Mouse (Mus musculus) liver, embryonic 13.5 days (tissue): Measurements from ENCODE around the gene Id2. TPM values are rescaled to one million over a fixed set of nuclear protein-coding genes. Genes with fewer than 3 reads are reported as not detected.

ENCODE experiments used
- ATAC-seq: fragments of 200-750 bp; cut with Nextera tagmentation; 2 replicates; pipeline ENCODE4 v1.8.0; 2017; ENCODE audit warnings: low read depth, mild to moderate bottlenecking, moderate number of reproducible peaks, moderate library complexity
- DNase-seq: peaks from one replicate; pipeline ENCODE4 v3.0.0; 2022
- H3K27ac ChIP-seq: fragments of 300-500 bp; sonication (generic); 2 replicates; pipeline ENCODE4 v1.5.1; 2015; ENCODE audit warnings: moderate library complexity, mild to moderate bottlenecking, inconsistent platforms
- H3K27me3 ChIP-seq: fragments of 300-500 bp; sonication (generic); 2 replicates; pipeline ENCODE4 v1.6.1; 2015; ENCODE audit warnings: mild to moderate bottlenecking, inconsistent platforms
- H3K36me3 ChIP-seq: fragments of 300-500 bp; sonication (generic); 2 replicates; pipeline ENCODE4 v1.6.1; 2015; ENCODE audit warnings: mild to moderate bottlenecking, inconsistent platforms
- H3K4me1 ChIP-seq: fragments of 300-500 bp; sonication (generic); replicated peaks from 2 replicates; pipeline ENCODE4 v1.6.1; 2015; ENCODE audit warnings: inconsistent platforms
- H3K4me2 ChIP-seq: fragments of 300-500 bp; sonication (generic); 2 replicates; pipeline ENCODE4 v1.6.1; 2015; ENCODE audit warnings: inconsistent platforms, mild to moderate bottlenecking, moderate library complexity
- H3K4me3 ChIP-seq: fragments of 300-500 bp; sonication (generic); replicated peaks from 2 replicates; pipeline ENCODE4 v1.5.1; 2015; ENCODE audit warnings: mild to moderate bottlenecking, inconsistent platforms
- H3K9ac ChIP-seq: fragments of 300-500 bp; sonication (generic); 2 replicates; pipeline ENCODE4 v1.6.1; 2015; ENCODE audit warnings: mild to moderate bottlenecking, inconsistent platforms
- H3K9me3 ChIP-seq: fragments of 300-500 bp; sonication (generic); replicated peaks from 2 replicates; pipeline ENCODE4 v1.6.1; 2016; ENCODE audit warnings: inconsistent platforms
- WGBS: fragments of 180-500 bp; shearing (Covaris S2); methylation state at CpG from one replicate; pipeline ENCODE4 v1.1.7; 2015; ENCODE audit not compliant: insufficient replicate concordance; 5-methylcytosine and 5-hydroxymethylcytosine counted together
- polyA plus RNA-seq: library from polyadenylated mRNA; unstranded; fragments of >200 nt; fragmentation: Nextera tagmentation; extraction: Ambion mirVana; gene quantifications from 2 replicates; pipeline ENCODE4 v1.2.1, GENCODE M21; 2015

Id2 gene
- polyA plus RNA-seq, 1 experiment from 2014 or later = 98.7 TPM

DNA sequence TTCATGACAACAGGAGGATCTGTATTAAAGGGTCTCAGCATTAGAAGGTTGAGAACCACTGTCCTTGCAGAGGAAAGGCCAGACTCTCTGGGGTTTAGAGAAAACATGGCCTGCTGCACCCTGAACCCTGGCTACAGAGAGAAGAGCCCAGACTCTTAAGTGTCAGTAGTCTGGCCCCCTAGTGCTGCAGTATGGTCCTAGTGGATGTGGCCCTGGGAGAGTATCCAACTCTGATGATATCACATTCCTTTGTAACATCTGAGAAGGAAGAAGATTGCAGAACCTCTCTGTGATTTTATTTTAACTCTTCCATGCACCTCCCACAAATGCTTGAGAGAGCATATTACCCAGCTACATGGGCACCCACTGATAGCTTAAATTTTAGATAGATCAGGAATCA lies 7.6 kb upstream of the Id2 start:
- Histone ChIP-seq H3K27ac (no peak overlapping the region), H3K4me1 (0 out of 2 replicates have a peak, but pooled peaks cover 4% of the 10 kb centered on the region), H3K4me3 (no peak overlapping the region), H3K36me3 (no peaks in the 10 kb centered on the region), H3K9me3 (no peaks in the 10 kb centered on the region), H3K9ac (no peak overlapping the region), H3K27me3 (peaks cover 36% of the 10 kb centered on the region), H3K4me2 (no peak overlapping the region)
- ATAC-seq (no peak), DNase-seq (no peak)

DNA sequence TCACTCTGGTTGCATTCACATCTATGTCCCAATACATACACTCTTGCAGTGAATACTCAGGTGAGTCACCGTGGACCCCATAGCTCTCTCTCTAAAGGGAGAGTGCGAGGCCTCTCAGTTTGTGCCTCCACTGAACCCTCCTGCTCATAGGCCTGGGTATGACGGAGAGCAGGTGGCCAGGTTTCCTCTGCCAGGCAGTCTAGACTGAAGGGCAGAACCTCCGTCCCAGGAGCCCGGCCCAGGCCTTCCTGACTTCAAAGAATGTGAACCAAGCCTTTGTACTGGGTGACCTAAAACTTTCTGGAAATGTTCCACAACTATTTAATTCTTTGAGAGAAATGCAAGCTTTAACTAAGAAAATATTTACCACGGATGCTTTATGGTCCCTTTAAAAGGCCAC lies 7.0 kb upstream of the Id2 start:
- Histone ChIP-seq H3K27me3 (peaks cover 42% of the 10 kb centered on the region), H3K36me3 (no peaks in the 10 kb centered on the region), H3K4me3 (no peak overlapping the region), H3K27ac (no peak overlapping the region), H3K4me2 (no peak overlapping the region), H3K9ac (no peak overlapping the region), H3K9me3 (no peaks in the 10 kb centered on the region), H3K4me1 (0 out of 2 replicates have a peak, but pooled peaks cover 4% of the 10 kb centered on the region)
- 61% methylated on average over 6 of the region's 6 CpGs for WGBS
- DNase-seq = no peak
- ATAC-seq = no peak

- Histone ChIP-seq H3K9ac (no peak overlapping the region), H3K9me3 (no peaks in the 10 kb centered on the region), H3K36me3 (no peaks in the 10 kb centered on the region), H3K4me3 (no peak overlapping the region), H3K27me3 (peaks cover 67% of the 10 kb centered on the region), H3K4me2 (peak overlapping the region; percentile 78), H3K27ac (0 out of 2 replicates have a peak overlapping the region, but pooled peaks have one; percentile 84), H3K4me1 (peaks cover 23% of the 10 kb centered on the region)
- DNase-seq (no peak), ATAC-seq (no peak)
- 23% methylated on average over 5 of the region's 5 CpGs for WGBS
These were observed 4.4 kb upstream of the Id2 start for GRCm38 (mm10) chr12:25101389-25101788.

- no peaks in the 10 kb centered on the region for H3K9me3 ChIP-seq
- H3K9ac ChIP-seq = peak overlapping the region; percentile 61
- peak overlapping the region; percentile 51 for H3K4me3 ChIP-seq
- H3K27me3 ChIP-seq = peaks cover 75% of the 10 kb centered on the region
- H3K36me3 ChIP-seq = no peaks in the 10 kb centered on the region
- peak overlapping the region; percentile 78 for H3K4me2 ChIP-seq
- ATAC-seq (no peak), DNase-seq (no peak)
- peaks cover 23% of the 10 kb centered on the region for H3K4me1 ChIP-seq
- H3K27ac ChIP-seq = peak overlapping the region; percentile 84
- WGBS = under 1% methylated on average over 57 of the region's 59 CpGs
These were observed 3.7 kb upstream of the Id2 start for GRCm38 (mm10) chr12:25100411-25101217.

GRCm38 (mm10) chr12:25099563-25100408 lies 2.8 kb upstream of the Id2 start:
- ATAC-seq = no peak
- Histone ChIP-seq H3K27ac (peak overlapping the region; percentile 84), H3K4me3 (peak overlapping the region; percentile 51), H3K27me3 (peaks cover 83% of the 10 kb centered on the region), H3K36me3 (no peaks in the 10 kb centered on the region), H3K9me3 (no peaks in the 10 kb centered on the region), H3K9ac (peak overlapping the region; percentile 61; the same call in 1 of the 2 replicates), H3K4me1 (peaks cover 26% of the 10 kb centered on the region), H3K4me2 (peak overlapping the region; percentile 78)
- under 1% methylated on average over 38 of the region's 38 CpGs for WGBS
- DNase-seq = no peak

DNA sequence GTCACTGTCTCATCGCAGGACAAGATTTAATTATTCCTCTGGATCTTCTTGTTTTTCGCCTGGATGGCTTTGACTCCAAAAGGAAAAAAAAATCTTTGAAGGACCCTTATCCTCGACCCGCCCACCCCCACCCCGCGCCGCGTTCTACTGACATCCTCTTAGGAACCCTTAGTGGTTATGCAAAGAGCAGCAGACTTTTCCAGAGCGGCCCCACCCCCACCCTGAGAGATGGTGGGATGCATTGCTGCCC lies 2.3 kb upstream of the Id2 start:
- DNase-seq (no peak), ATAC-seq (no peak)
- H3K9ac ChIP-seq = 0 out of 2 replicates have a peak overlapping the region, but pooled peaks have one; percentile 33
- no peaks in the 10 kb centered on the region for H3K36me3 ChIP-seq
- WGBS = under 1% methylated on average over 9 of the region's 9 CpGs
- peak overlapping the region; percentile 51 for H3K4me3 ChIP-seq
- peak overlapping the region; percentile 84 for H3K27ac ChIP-seq
- no peaks in the 10 kb centered on the region for H3K9me3 ChIP-seq
- H3K4me2 ChIP-seq = peak overlapping the region; percentile 78
- peaks cover 89% of the 10 kb centered on the region for H3K27me3 ChIP-seq
- H3K4me1 ChIP-seq = peaks cover 26% of the 10 kb centered on the region

DNA sequence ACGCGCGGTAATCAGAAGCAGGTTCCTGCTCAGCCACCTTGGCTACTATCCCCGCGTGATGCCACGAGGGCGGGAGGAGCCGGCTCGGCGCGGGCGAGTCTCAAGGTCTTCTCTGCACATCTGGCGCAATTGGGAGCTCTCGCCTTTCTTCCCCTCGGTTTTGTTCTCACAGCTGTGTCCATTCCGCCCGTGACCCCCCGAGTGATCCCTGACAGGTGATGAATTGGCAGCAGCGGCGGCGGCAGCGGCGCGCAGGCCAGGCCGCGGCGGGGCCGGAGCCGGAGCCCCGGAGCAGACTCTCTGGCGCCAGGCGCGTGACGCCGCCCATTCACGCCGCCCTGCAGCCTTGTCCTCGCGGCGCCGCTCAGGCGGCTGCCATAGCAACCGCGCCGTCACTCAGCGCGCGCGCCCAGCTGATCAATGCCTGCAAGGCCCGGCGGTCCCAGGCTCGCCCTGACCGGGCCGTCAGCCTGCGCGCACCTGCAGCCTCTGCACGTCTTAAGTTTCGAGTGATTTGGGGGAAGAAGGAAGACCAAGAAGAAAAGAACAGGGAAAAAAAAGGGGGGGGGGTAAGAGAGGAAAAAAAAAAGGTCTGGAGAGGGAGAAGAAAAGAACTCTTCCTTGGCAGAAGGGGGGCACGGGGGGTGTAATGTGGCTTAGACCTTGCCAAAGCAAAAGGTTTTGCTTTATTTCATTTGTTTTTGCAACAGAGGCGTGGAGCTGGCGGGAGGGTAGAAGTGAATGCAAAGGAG lies 1.8 kb upstream of the Id2 start:
- H3K9ac ChIP-seq = peak overlapping the region; percentile 33; the same call in 1 of the 2 replicates

GRCm38 (mm10) chr12:25098161-25098550 lies 1.2 kb upstream of the Id2 start:
- Histone ChIP-seq H3K9me3 (no peaks in the 10 kb centered on the region), H3K27ac (peak overlapping the region; percentile 84), H3K36me3 (no peaks in the 10 kb centered on the region), H3K4me3 (peak overlapping the region; percentile 51), H3K4me2 (peak overlapping the region; percentile 78), H3K27me3 (peaks cover 95% of the 10 kb centered on the region), H3K4me1 (peaks cover 29% of the 10 kb centered on the region), H3K9ac (peak overlapping the region; percentile 33; the same call in 1 of the 2 replicates)
- DNase-seq = no peak
- WGBS = 5% methylated on average over 9 of the region's 10 CpGs
- ATAC-seq = no peak

More for the DNA sequence above, 1.8 kb upstream of the Id2 start:
- DNase-seq = peak; percentile 51
- WGBS = under 1% methylated on average over 61 of the region's 61 CpGs
- H3K27me3 ChIP-seq = peaks cover 92% of the 10 kb centered on the region
- H3K27ac ChIP-seq = peak overlapping the region; percentile 84
- H3K4me3 ChIP-seq = peak overlapping the region; percentile 51
- peaks cover 26% of the 10 kb centered on the region for H3K4me1 ChIP-seq
- peak; percentile 56 for ATAC-seq
- H3K4me2 ChIP-seq = peak overlapping the region; percentile 78
- no peaks in the 10 kb centered on the region for H3K9me3 ChIP-seq
- no peaks in the 10 kb centered on the region for H3K36me3 ChIP-seq

- peaks cover 35% of the 10 kb centered on the region for H3K4me1 ChIP-seq
- H3K27me3 ChIP-seq = peaks cover 98% of the 10 kb centered on the region
- H3K4me3 ChIP-seq = peak overlapping the region; percentile 21; the same call in 1 of the 2 replicates
- no peak for ATAC-seq
- H3K9me3 ChIP-seq = no peaks in the 10 kb centered on the region
- no peak for DNase-seq
- WGBS = 7% methylated on average over 28 of the region's 28 CpGs
- H3K4me2 ChIP-seq = peak overlapping the region; percentile 78
- 0 out of 2 replicates have a peak overlapping the region, but pooled peaks have one; percentile 33 for H3K9ac ChIP-seq
- no peaks in the 10 kb centered on the region for H3K36me3 ChIP-seq
- H3K27ac ChIP-seq = peak overlapping the region; percentile 84
These were observed 545 bp upstream of the Id2 start for GRCm38 (mm10) chr12:25097210-25098160.

DNA sequence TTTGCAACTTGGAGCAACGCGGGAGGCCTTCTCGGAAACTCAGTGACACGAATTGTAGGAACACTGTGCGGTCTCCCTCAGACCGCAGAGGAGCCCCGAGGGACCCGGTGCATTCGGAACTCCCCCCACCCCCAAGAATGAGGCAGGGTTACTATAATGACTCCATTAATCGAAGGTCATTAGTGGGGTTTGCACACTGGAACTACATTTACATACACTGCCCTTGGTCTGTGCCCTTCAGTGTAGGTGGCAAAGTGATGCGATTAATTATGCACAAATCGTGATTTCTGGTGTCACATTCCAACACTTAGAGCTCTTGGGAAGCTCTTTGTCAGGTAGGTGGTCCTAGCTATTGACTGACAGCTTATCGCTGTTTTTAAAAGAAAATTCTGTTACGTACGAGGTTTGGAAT lies 294 bp downstream of the Id2 start:
- Histone ChIP-seq H3K4me1 (peaks cover 36% of the 10 kb centered on the region), H3K4me3 (peak overlapping the region; percentile 65), H3K9ac (peak overlapping the region; percentile 70), H3K27me3 (peaks cover 95% of the 10 kb centered on the region), H3K9me3 (no peaks in the 10 kb centered on the region), H3K27ac (peak overlapping the region; percentile 84), H3K36me3 (no peaks in the 10 kb centered on the region), H3K4me2 (peak overlapping the region; percentile 78)
- DNase-seq (no peak), ATAC-seq (no peak)
- WGBS = 2% methylated on average over 15 of the region's 15 CpGs
